Mouse (Mus musculus) heart, embryonic 10.5 days (tissue): ENCODE measurements around the gene Tmtc1. TPM values are rescaled to one million over a fixed set of nuclear protein-coding genes. Genes with fewer than 3 reads are reported as not detected.
A peak's percentile ranks its signal among the peaks of the same experiment; 100 is the strongest.

ENCODE experiments used
- DNase-seq: peaks from one replicate; pipeline ENCODE4 v3.0.0-alpha.2; 2017; ENCODE audit warnings: low spot score
- H3K27ac ChIP-seq: fragments of 300-500 bp; sonication (generic); 2 replicates; pipeline ENCODE4 v1.5.1; 2016; ENCODE audit warnings: mild to moderate bottlenecking
- H3K27me3 ChIP-seq: fragments of 300-500 bp; sonication (generic); 2 replicates; pipeline ENCODE4 v1.6.1; 2016; ENCODE audit warnings: mild to moderate bottlenecking; ENCODE audit not compliant: poor library complexity, insufficient read depth, severe bottlenecking
- H3K36me3 ChIP-seq: fragments of 300-500 bp; sonication (generic); 2 replicates; pipeline ENCODE4 v1.6.1; 2016; ENCODE audit warnings: mild to moderate bottlenecking, moderate library complexity
- H3K4me1 ChIP-seq: fragments of 300-500 bp; sonication (generic); 2 replicates; pipeline ENCODE4 v1.6.1; 2016; ENCODE audit warnings: mild to moderate bottlenecking
- H3K4me3 ChIP-seq: fragments of 300-500 bp; sonication (generic); 2 replicates; pipeline ENCODE4 v1.5.1; 2016; ENCODE audit warnings: mild to moderate bottlenecking, moderate library complexity
- H3K9me3 ChIP-seq: fragments of 300-500 bp; sonication (generic); 2 replicates; pipeline ENCODE4 v1.6.1; 2016; ENCODE audit warnings: mild to moderate bottlenecking, moderate library complexity
- WGBS: fragments of 180-500 bp; shearing (Covaris S2); methylation state at CpG from one replicate; pipeline ENCODE4 v1.1.7; 2016; 5-methylcytosine and 5-hydroxymethylcytosine counted together
- polyA plus RNA-seq: library from polyadenylated mRNA; unstranded; fragments of >200 nt; fragmentation: Nextera tagmentation; extraction: Ambion mirVana; gene quantifications from 2 replicates; pipeline ENCODE4 v1.2.1, GENCODE M21; 2016

The Tmtc1 gene
- polyA plus RNA-seq, 1 experiment from 2014 or later = 1.1 TPM

DNA sequence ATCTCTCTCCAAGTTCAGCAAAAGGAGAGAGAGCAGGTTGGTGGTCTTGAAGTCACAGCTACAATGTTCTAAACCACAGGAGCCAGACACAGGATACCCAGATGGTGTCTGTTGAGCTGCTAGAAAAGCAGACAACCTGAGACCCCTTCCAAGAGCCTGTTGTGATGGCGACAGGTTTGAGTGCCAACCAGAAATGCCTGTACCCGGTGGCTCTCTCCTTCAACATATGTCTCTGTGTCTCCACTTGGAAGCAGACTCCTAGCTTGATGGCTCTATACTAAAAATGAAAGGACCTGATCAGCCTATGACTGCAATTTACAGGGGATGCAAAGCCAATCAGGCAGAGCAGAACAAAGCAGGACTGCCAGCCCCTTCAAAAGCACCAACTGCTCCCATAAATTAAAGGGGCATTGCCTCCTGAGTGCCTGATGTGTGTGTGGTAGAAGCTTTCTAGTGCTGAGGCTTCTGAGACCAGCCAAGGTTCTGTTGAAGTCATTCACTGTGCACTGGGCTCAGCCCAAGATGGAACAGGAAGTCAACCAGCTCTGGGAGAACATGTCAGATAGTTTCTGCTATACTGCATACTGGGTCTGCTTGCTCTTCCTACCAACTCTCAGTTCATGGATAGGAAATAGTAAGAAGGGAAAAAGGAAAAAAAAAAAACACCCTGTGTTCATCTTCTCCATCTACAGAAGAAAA, 37.2 kb downstream of the Tmtc1 start:
- H3K27me3 ChIP-seq = no peaks in the 10 kb centered on the region
- no peaks in the 10 kb centered on the region for H3K9me3 ChIP-seq
- no peaks in the 10 kb centered on the region for H3K36me3 ChIP-seq
- H3K4me1 ChIP-seq = peaks cover 15% of the 10 kb centered on the region
- DNase-seq = no peak
- no peak overlapping the region for H3K27ac ChIP-seq
- H3K4me3 ChIP-seq = no peak overlapping the region
- WGBS = 60% methylated on average over 2 of the region's 2 CpGs

DNA sequence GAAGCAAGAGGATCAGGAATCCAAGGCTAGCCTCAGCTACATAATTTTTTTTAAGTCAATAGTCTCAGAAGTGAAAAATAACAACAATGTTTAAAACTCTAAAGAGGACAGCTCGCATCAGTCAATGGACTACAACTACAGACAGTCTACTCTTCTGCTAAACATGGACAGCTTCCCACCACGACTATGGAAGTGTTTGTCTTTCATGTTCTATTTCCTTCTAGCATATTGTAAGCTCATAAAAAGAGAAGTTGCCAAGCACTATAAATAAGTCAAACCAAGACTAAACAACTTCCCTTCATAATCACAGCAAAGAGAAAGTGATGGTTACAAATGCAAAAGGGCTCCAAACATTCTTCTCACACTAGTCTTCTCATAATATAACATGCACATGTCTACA, 38.6 kb downstream of the Tmtc1 start:
- WGBS = 79% methylated on average over 2 of the region's 2 CpGs
- Histone ChIP-seq H3K27me3 (no peaks in the 10 kb centered on the region), H3K36me3 (no peaks in the 10 kb centered on the region), H3K9me3 (no peaks in the 10 kb centered on the region), H3K4me1 (peaks cover 16% of the 10 kb centered on the region), H3K4me3 (no peak overlapping the region), H3K27ac (no peak overlapping the region)
- no peak for DNase-seq

GRCm38 (mm10) chr6:148404500-148404899, 39.7 kb downstream of the Tmtc1 start:
- H3K27ac ChIP-seq = peak overlapping the region; percentile 36; the same call in 1 of the 2 replicates
- no peaks in the 10 kb centered on the region for H3K36me3 ChIP-seq
- no peaks in the 10 kb centered on the region for H3K27me3 ChIP-seq
- no peaks in the 10 kb centered on the region for H3K9me3 ChIP-seq
- peaks cover 20% of the 10 kb centered on the region for H3K4me1 ChIP-seq
- 17% methylated on average over 1 of the region's 1 CpGs for WGBS
- no peak for DNase-seq
- H3K4me3 ChIP-seq = no peak overlapping the region

GRCm38 (mm10) chr6:148403761-148404160, 40.4 kb downstream of the Tmtc1 start:
- Histone ChIP-seq H3K27me3 (no peaks in the 10 kb centered on the region), H3K36me3 (no peaks in the 10 kb centered on the region), H3K9me3 (no peaks in the 10 kb centered on the region), H3K27ac (peak overlapping the region; percentile 36; the same call in 1 of the 2 replicates), H3K4me3 (no peak overlapping the region), H3K4me1 (peaks cover 21% of the 10 kb centered on the region)
- WGBS = 68% methylated on average over 3 of the region's 3 CpGs
- no peak for DNase-seq

- no peaks in the 10 kb centered on the region for H3K36me3 ChIP-seq
- H3K27ac ChIP-seq = no peak overlapping the region
- H3K9me3 ChIP-seq = no peaks in the 10 kb centered on the region
- H3K4me3 ChIP-seq = no peak overlapping the region
- H3K4me1 ChIP-seq = peaks cover 21% of the 10 kb centered on the region
- 80% methylated on average over 6 of the region's 6 CpGs for WGBS
- DNase-seq = no peak
- no peaks in the 10 kb centered on the region for H3K27me3 ChIP-seq
These were observed 43.2 kb downstream of the Tmtc1 start for GRCm38 (mm10) chr6:148401031-148401430.

- Histone ChIP-seq H3K4me3 (no peak overlapping the region), H3K27me3 (no peaks in the 10 kb centered on the region), H3K36me3 (no peaks in the 10 kb centered on the region), H3K4me1 (peaks cover 19% of the 10 kb centered on the region), H3K9me3 (no peaks in the 10 kb centered on the region), H3K27ac (no peak overlapping the region)
- 86% methylated on average over 2 of the region's 2 CpGs for WGBS
- DNase-seq = no peak
These were observed 44.6 kb downstream of the Tmtc1 start for GRCm38 (mm10) chr6:148399541-148399940.

DNA sequence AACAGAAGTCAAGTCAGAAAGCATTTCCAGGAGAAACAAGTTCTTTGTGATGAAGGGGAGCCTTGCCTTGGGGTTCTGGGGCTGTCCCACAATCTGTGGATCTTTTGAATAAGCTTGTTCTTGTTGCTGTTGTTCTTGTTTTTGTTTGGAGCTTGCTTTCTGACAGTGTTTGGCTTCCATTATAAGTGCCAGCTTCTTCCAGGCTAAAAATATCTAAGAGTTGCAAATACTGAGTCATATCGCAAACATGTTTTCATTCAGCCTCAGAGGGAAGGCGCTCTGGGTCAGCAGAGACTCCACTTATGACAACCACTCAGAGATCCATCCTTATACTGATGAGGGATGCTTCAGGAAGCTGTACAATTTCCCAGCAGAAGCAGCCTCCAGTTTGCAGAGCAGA, 45.3 kb downstream of the Tmtc1 start:
- DNase-seq = no peak
- H3K4me3 ChIP-seq = no peak overlapping the region
- WGBS = 75% methylated on average over 2 of the region's 2 CpGs
- no peaks in the 10 kb centered on the region for H3K36me3 ChIP-seq
- peaks cover 12% of the 10 kb centered on the region; the same call in 1 of the 2 replicates for H3K4me1 ChIP-seq
- no peaks in the 10 kb centered on the region for H3K27me3 ChIP-seq
- H3K9me3 ChIP-seq = no peaks in the 10 kb centered on the region
- H3K27ac ChIP-seq = no peak overlapping the region

DNA sequence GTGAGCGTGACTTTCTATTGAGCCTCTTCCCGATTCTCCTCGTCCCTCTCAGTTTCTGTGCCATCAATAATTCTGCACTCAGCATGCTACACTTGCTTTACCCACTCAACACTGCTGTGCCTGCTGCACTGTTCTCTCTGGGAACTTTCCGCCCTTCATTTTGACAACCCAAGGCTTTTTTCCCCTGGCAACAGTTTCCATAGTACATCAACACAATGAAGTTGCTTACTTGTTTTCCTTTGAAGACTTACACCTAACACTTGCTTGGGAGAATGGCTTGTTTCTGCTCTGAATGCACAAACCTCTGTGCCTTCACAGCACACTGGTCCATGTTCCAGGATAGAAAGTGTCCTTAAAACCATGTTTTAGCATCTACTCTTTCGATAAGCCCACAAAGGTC, 46.9 kb downstream of the Tmtc1 start:
- Histone ChIP-seq H3K9me3 (no peaks in the 10 kb centered on the region), H3K27ac (no peak overlapping the region), H3K4me3 (no peak overlapping the region), H3K4me1 (peaks cover 12% of the 10 kb centered on the region; the same call in 1 of the 2 replicates), H3K36me3 (no peaks in the 10 kb centered on the region), H3K27me3 (no peaks in the 10 kb centered on the region; the same call in 1 of the 2 replicates)
- no peak for DNase-seq
- WGBS = 79% methylated on average over 5 of the region's 5 CpGs

DNA sequence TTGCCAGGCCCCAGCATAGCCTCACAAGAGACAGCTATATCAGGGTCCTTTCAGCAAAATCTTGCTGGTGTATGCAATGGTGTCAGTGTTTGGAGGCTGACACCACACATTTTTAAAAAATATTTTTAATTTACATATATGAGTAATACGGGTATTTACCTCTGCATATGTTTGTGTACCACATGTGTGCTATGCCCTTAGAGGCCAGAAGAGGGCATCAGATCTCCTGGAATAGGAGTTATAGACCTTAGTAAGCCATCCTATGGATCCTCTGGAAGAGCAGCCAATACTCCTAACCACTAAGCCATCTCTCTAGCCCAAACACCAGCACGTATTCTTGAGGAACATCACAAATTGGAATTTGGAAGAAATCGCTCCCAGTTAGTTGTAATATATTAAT, 48.9 kb downstream of the Tmtc1 start:
- Histone ChIP-seq H3K27me3 (no peaks in the 10 kb centered on the region; the same call in 1 of the 2 replicates), H3K9me3 (no peaks in the 10 kb centered on the region), H3K4me3 (no peak overlapping the region), H3K4me1 (peaks cover 24% of the 10 kb centered on the region), H3K36me3 (no peaks in the 10 kb centered on the region), H3K27ac (no peak overlapping the region)
- WGBS = 89% methylated on average over 3 of the region's 3 CpGs
- DNase-seq = no peak

DNA sequence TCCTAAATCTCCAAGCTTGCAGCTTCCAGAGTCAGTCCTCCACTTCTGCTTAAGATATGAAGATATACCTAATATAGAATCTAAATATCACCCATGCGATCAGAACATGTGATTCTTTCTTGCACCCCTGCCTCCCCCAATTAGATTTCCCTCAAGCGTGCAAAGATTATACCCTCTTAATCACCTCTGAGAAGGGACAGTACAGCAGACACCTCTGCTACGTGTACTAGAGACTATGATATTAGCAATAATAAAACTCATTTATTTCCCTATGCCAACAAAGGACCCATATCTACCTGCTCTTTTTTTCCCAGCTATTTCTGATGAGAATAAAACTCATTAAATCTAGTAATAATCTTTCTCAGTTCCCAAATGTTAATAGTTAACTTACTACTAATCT, 49.9 kb downstream of the Tmtc1 start:
- peaks cover 22% of the 10 kb centered on the region for H3K4me1 ChIP-seq
- WGBS = 78% methylated on average over 3 of the region's 3 CpGs
- no peaks in the 10 kb centered on the region for H3K9me3 ChIP-seq
- no peaks in the 10 kb centered on the region; the same call in 1 of the 2 replicates for H3K27me3 ChIP-seq
- no peak overlapping the region for H3K27ac ChIP-seq
- no peak for DNase-seq
- H3K4me3 ChIP-seq = no peak overlapping the region
- no peaks in the 10 kb centered on the region for H3K36me3 ChIP-seq

GRCm38 (mm10) chr6:148392147-148392546, 52.0 kb downstream of the Tmtc1 start:
- DNase-seq = no peak
- Histone ChIP-seq H3K4me1 (peaks cover 17% of the 10 kb centered on the region), H3K9me3 (no peaks in the 10 kb centered on the region), H3K4me3 (no peak overlapping the region), H3K27me3 (no peaks in the 10 kb centered on the region; the same call in 1 of the 2 replicates), H3K36me3 (no peaks in the 10 kb centered on the region), H3K27ac (no peak overlapping the region)
- 49% methylated on average over 10 of the region's 10 CpGs for WGBS

DNA sequence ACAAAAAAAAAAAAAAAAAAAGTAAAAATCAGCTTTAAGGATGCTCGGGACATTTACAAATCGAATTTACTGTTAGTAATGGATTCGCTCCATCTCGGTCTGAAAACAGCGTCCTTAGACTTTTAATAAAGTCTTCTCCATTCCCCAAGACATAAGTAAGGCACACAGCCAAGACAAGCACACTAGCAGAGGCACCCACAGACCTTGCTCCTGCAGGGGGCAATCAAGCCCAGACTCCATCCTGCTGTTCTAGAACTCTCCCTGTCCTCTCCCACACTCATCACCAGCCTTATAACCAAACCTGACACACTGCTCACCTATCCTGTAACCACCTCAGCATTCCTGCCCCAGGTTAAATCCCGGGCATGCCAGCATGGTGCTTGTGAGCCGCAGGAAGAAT, 52.9 kb downstream of the Tmtc1 start:
- WGBS = 79% methylated on average over 7 of the region's 7 CpGs
- H3K27me3 ChIP-seq = no peaks in the 10 kb centered on the region; the same call in 1 of the 2 replicates
- H3K4me1 ChIP-seq = peaks cover 17% of the 10 kb centered on the region
- H3K9me3 ChIP-seq = no peaks in the 10 kb centered on the region
- H3K27ac ChIP-seq = peak overlapping the region; percentile 33; the same call in 1 of the 2 replicates
- H3K36me3 ChIP-seq = no peaks in the 10 kb centered on the region
- H3K4me3 ChIP-seq = no peak overlapping the region
- DNase-seq = no peak

- Histone ChIP-seq H3K27ac (peak overlapping the region; percentile 59; the same call in 1 of the 2 replicates), H3K9me3 (no peaks in the 10 kb centered on the region), H3K36me3 (no peaks in the 10 kb centered on the region), H3K27me3 (no peaks in the 10 kb centered on the region; the same call in 1 of the 2 replicates), H3K4me1 (peaks cover 17% of the 10 kb centered on the region), H3K4me3 (no peak overlapping the region)
- WGBS = 38% methylated on average over 4 of the region's 4 CpGs
- DNase-seq = no peak
These were observed 53.4 kb downstream of the Tmtc1 start for GRCm38 (mm10) chr6:148390630-148391276.
